Mouse (Mus musculus): ENCODE measurements around the gene Pappa.

GRCm38 (mm10) chr4:65354580-65354979 is 230.6 kb downstream of the Pappa start:
- no peak for TF ChIP-seq POLR2A (IDR thresholded peaks at IDR 0.05; ENCODE audit: insufficient read depth, low read depth, low read length)
- no peak for TF ChIP-seq CTCF (IDR thresholded peaks at IDR 0.05; ENCODE audit: insufficient read depth, low read depth, low read length)
